Mouse (Mus musculus): ENCODE measurements around the gene Cacnb4.

GRCm38 (mm10) chr2:52495097-52495694 is 181.4 kb downstream of the Cacnb4 start:
- TF ChIP-seq MYOD1 (IDR thresholded peaks at IDR 0.05; ENCODE audit: control insufficient read depth in 1 of 3, insufficient read length in 2 of 3, low read depth in 2 of 3) (no peak), USF1 (IDR thresholded peaks at IDR 0.05; ENCODE audit: low read depth) (no peak), POLR2AphosphoS2 (IDR thresholded peaks at IDR 0.05; ENCODE audit: insufficient read length, low read depth) (no peak), POLR2A (IDR thresholded peaks at IDR 0.05; ENCODE audit: insufficient read length, low read depth) (no peak), SRF (IDR thresholded peaks at IDR 0.05; ENCODE audit: control insufficient read depth, insufficient read length, low read depth) (no peak)

All from myocyte (in vitro differentiated cells).